Mouse (Mus musculus) embryo, embryonic 10 days (tissue): ENCODE results near the gene Esyt1.
"Not testable (repeated sequence)": the region's sequence is repeated elsewhere in the genome, so short reads cannot be mapped to it uniquely, and the experiment has no call there.

ENCODE experiments used
- DNase-seq: peaks from one replicate; pipeline ENCODE4 v3.0.0-alpha.2; 2015; ENCODE audit warnings: low spot score

Esyt1 gene

GRCm38 (mm10) chr10:128525671-128526308 is at the start of gene Esyt1:
Gene Esyt1, minus strand, starts transcription at chr10:128525871.
- peak; percentile 98 for DNase-seq

GRCm38 (mm10) chr10:128575063-128575462 is 49.4 kb upstream of the Esyt1 start:
- DNase-seq: peak; percentile 29

GRCm38 (mm10) chr10:128565788-128566531 is 40.3 kb upstream of the Esyt1 start, which contains the start of gene Pa2g4:
Gene Pa2g4, minus strand, starts transcription at chr10:128565987.
- peak; percentile 99 for DNase-seq

- peak; percentile 59 for DNase-seq
These were observed 39.6 kb upstream of the Esyt1 start for GRCm38 (mm10) chr10:128565206-128565787.

- DNase-seq: no peak
These were observed 37.9 kb upstream of the Esyt1 start for GRCm38 (mm10) chr10:128563544-128563943.

GRCm38 (mm10) chr10:128556963-128557362 is 31.3 kb upstream of the Esyt1 start:
- no peak for DNase-seq

- peak; percentile 34 for DNase-seq
These were observed 30.6 kb upstream of the Esyt1 start for GRCm38 (mm10) chr10:128556286-128556685.

- not testable (repeated sequence) for DNase-seq
These were observed 29.9 kb upstream of the Esyt1 start for GRCm38 (mm10) chr10:128555567-128555966.

- DNase-seq: not testable (repeated sequence)
These were observed 24.6 kb upstream of the Esyt1 start for GRCm38 (mm10) chr10:128550144-128550823.

- DNase-seq: not testable (repeated sequence)
These were observed 24.0 kb upstream of the Esyt1 start for GRCm38 (mm10) chr10:128549682-128550057.

- peak; percentile 99 for DNase-seq
These were observed 23.4 kb upstream of the Esyt1 start, which contains the start of gene Rpl41 for GRCm38 (mm10) chr10:128548947-128549681. Gene Rpl41, minus strand, starts transcription at chr10:128549305.

GRCm38 (mm10) chr10:128548051-128548791 is 22.6 kb upstream of the Esyt1 start:
- not testable (repeated sequence) for DNase-seq

GRCm38 (mm10) chr10:128547361-128548032 is 21.8 kb upstream of the Esyt1 start, which contains the start of gene Zc3h10:
Gene Zc3h10, minus strand, starts transcription at chr10:128547774.
- DNase-seq: peak; percentile 98

- DNase-seq: no peak
These were observed 21.1 kb upstream of the Esyt1 start for GRCm38 (mm10) chr10:128546787-128547186.

GRCm38 (mm10) chr10:128546361-128546760 is 20.7 kb upstream of the Esyt1 start:
- DNase-seq: peak; percentile 82

- DNase-seq: no peak
These were observed 19.9 kb upstream of the Esyt1 start for GRCm38 (mm10) chr10:128545570-128545898.

- DNase-seq: no peak
These were observed 19.3 kb upstream of the Esyt1 start for GRCm38 (mm10) chr10:128544674-128545569.

GRCm38 (mm10) chr10:128544151-128544657 is 18.5 kb upstream of the Esyt1 start:
- DNase-seq: no peak

GRCm38 (mm10) chr10:128543100-128543499 is 17.4 kb upstream of the Esyt1 start:
- DNase-seq: no peak
